Comparison of ENCODE assay signal across 20 mouse cellular contexts in the genomic region with DNA sequence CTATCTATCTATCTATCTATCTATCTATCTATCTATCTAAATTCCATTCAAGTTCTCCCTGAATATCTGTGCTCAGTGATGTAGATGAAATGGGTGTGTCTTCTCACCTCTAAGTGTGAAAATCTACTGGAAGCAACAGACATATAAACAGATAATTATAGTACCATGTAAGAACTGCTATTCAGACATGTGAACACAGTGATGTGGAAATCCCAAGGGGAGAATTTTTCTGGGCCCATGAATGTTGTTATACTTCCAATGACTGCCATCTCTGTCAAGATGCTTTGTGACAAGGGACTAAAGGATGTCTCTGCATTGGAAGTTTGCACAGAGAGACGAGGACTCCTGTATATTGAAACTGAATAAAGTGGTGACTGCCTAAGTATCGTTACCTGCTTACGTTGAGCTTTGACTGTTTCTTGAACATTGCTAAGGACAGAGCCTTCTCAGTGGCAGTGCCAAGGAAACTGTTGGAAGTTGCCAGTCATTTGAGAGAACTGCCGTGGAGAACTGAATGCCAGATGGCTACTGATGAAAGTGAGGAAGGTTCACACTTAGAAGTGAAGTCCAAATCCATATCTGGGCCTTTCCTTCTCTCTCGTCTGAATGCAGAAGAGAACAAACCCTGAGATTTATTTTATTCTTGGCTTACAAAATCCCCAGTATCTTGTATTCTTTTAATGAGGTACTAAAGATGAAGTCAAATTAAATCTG.
"Had no signal": no experiment of that assay in that cellular context is flagged by ENCODE, and none has a peak within 500 bp of the region (broad histone marks: within the 10 kb centered on the region; RNA-seq: fewer than 3 reads in every experiment).

No protein-coding gene starts in this region.

- DNase-seq: kidney, postnatal 25 days; layer of hippocampus, adult 9-11 months; liver, postnatal 0 days; lung, embryonic 14.5 days; right cerebral cortex, postnatal 14 days; spleen, adult 18-20 months; thymus, adult 18-20 months; thymus, postnatal 36 days had no signal

- H3K4me3 ChIP-seq: layer of hippocampus, adult 2 months; limb, embryonic 12.5 days; limb, embryonic 15.5 days; midbrain, embryonic 12.5 days; midbrain, embryonic 15.5 days; myocyte; neural tube, embryonic 13.5 days; stomach, embryonic 15.5 days had no signal

- ATAC-seq: liver, postnatal 0 days; lung, postnatal 0 days; midbrain, embryonic 15.5 days had no signal

- H3K27me3 ChIP-seq: limb, embryonic 15.5 days; midbrain, embryonic 12.5 days; midbrain, embryonic 15.5 days; neural tube, embryonic 13.5 days; stomach, embryonic 15.5 days had no signal

- H3K4me1 ChIP-seq: limb, embryonic 15.5 days; midbrain, embryonic 12.5 days; midbrain, embryonic 15.5 days; neural tube, embryonic 13.5 days; stomach, embryonic 15.5 days had no signal

- H3K36me3 ChIP-seq: limb, embryonic 12.5 days; limb, embryonic 15.5 days; midbrain, embryonic 12.5 days; midbrain, embryonic 15.5 days; neural tube, embryonic 13.5 days; stomach, embryonic 15.5 days had no signal

- H3K27ac ChIP-seq: kidney, postnatal 0 days; layer of hippocampus, adult 2 months; limb, embryonic 12.5 days; limb, embryonic 15.5 days; liver, embryonic 14.5 days; macrophage; midbrain, embryonic 12.5 days; midbrain, embryonic 15.5 days; neural tube, embryonic 13.5 days; stomach, embryonic 15.5 days had no signal

- H3K9me3 ChIP-seq: limb, embryonic 12.5 days; limb, embryonic 15.5 days; midbrain, embryonic 12.5 days; midbrain, embryonic 15.5 days; neural tube, embryonic 13.5 days; stomach, embryonic 15.5 days had no signal
